In the genomic region with DNA sequence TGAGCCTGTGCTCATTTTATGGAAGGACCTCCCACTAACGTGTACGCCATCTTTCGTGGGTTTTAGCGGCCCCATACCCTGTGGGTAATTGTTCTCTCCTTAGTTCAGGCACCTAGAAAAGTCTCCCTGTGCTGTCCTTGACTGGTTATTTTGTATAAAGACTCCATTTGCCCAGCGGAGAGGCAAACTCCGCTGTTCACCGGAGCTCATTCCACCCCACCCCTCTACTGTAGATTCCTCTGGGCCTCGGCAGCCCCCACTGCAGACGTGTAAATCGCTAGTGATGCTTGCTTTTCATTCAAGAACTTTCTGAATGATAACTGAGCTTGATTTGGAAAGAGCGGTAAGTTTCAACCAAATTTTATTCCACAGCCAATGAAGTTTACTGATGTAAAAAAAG, we compare ENCODE assay signal across 18 mouse cellular contexts. TPM values are rescaled to one million over a fixed set of nuclear protein-coding genes. Genes with fewer than 3 reads are reported as not detected.
DNase-seq lines count a peak whose midpoint lies in the region; ATAC-seq and TF ChIP-seq lines count a peak whose summit lies in the region.
"Had no signal": no experiment of that assay in that cellular context is flagged by ENCODE, and none has a peak within 500 bp of the region (broad histone marks: within the 10 kb centered on the region; RNA-seq: fewer than 3 reads in every experiment).

No protein-coding gene starts in this region.

- peaks cover 39% of the 10 kb centered on the region for H3K4me1 ChIP-seq in forebrain, embryonic 10.5 days
- peaks cover 23% of the 10 kb centered on the region for H3K4me1 ChIP-seq in forebrain, embryonic 12.5 days
- peaks cover 7% of the 10 kb centered on the region; the same call in 1 of the 2 replicates for H3K4me1 ChIP-seq in midbrain, embryonic 13.5 days (replicated peaks)
- peaks cover 2% of the 10 kb centered on the region; the same call in 1 of the 2 replicates for H3K4me1 ChIP-seq in midbrain, embryonic 16.5 days (ENCODE audit: control insufficient read depth, insufficient read depth, low read length)
- peaks cover 16% of the 10 kb centered on the region for H3K4me1 ChIP-seq in forebrain, embryonic 14.5 days (ENCODE audit: control insufficient read depth, insufficient read depth, low read length)
- H3K4me1 ChIP-seq in limb, embryonic 15.5 days = peaks cover 19% of the 10 kb centered on the region
- H3K4me1 ChIP-seq: heart, embryonic 12.5 days; liver, embryonic 12.5 days had no signal

- H3K9me3 ChIP-seq in forebrain, embryonic 10.5 days = peaks cover 5% of the 10 kb centered on the region; the same call in 1 of the 2 replicates
- H3K9me3 ChIP-seq in forebrain, embryonic 12.5 days = 0 out of 2 replicates have a peak, but pooled peaks cover 3% of the 10 kb centered on the region
- no peaks in the 10 kb centered on the region for H3K9me3 ChIP-seq in midbrain, embryonic 13.5 days
- no peaks in the 10 kb centered on the region for H3K9me3 ChIP-seq in midbrain, embryonic 16.5 days (replicated peaks; ENCODE audit: control insufficient read depth, low read length, poor library complexity, severe bottlenecking)
- no peaks in the 10 kb centered on the region for H3K9me3 ChIP-seq in forebrain, embryonic 14.5 days (replicated peaks; ENCODE audit: control insufficient read depth, low read length)
- 0 out of 2 replicates have a peak, but pooled peaks cover 3% of the 10 kb centered on the region for H3K9me3 ChIP-seq in limb, embryonic 15.5 days
- H3K9me3 ChIP-seq: liver, embryonic 12.5 days; midbrain, embryonic 10.5 days had no signal

- no peak overlapping the region for H3K9ac ChIP-seq in forebrain, embryonic 12.5 days
- no peak overlapping the region for H3K9ac ChIP-seq in midbrain, embryonic 13.5 days (replicated peaks)
- no peak overlapping the region for H3K9ac ChIP-seq in midbrain, embryonic 16.5 days (ENCODE audit: low read depth, low read length)
- no peak overlapping the region for H3K9ac ChIP-seq in forebrain, embryonic 14.5 days (ENCODE audit: low read length)
- H3K9ac ChIP-seq in limb, embryonic 15.5 days = no peak overlapping the region
- H3K9ac ChIP-seq: heart, embryonic 12.5 days; liver, embryonic 12.5 days; lung, embryonic 14.5 days had no signal

- H3K27ac ChIP-seq in forebrain, embryonic 10.5 days = peak overlapping the region; percentile 4; the same call in 1 of the 2 replicates
- H3K27ac ChIP-seq in forebrain, embryonic 12.5 days = no peak overlapping the region
- no peak overlapping the region for H3K27ac ChIP-seq in midbrain, embryonic 13.5 days
- H3K27ac ChIP-seq in midbrain, embryonic 16.5 days (ENCODE audit: low read length) = no peak overlapping the region
- H3K27ac ChIP-seq in forebrain, embryonic 14.5 days (ENCODE audit: low read depth, low read length) = no peak overlapping the region
- H3K27ac ChIP-seq in limb, embryonic 15.5 days = peak overlapping the region; percentile 22; the same call in 1 of the 2 replicates
- no peak overlapping the region for H3K27ac ChIP-seq in left cerebral cortex, adult 2 months
- H3K27ac ChIP-seq: liver, embryonic 12.5 days; midbrain, embryonic 10.5 days had no signal

- intact Hi-C loops in left cerebral cortex, adult 2 months (cut with DNase I) = no loop called here

- DNase-seq in forebrain, embryonic 10.5 days (ENCODE audit: extremely low spot score, low spot score) = no peak
- DNase-seq in forebrain, embryonic 14.5 days (ENCODE audit: low spot score) = no peak
- DNase-seq in left cerebral cortex, adult 2 months (ENCODE audit: extremely low spot score in 1 of 2, low spot score in 2 of 2) = no peak
- DNase-seq in cerebellum, postnatal 25 days = no peak
- DNase-seq: adrenal gland, adult 2 months; cerebellum, postnatal 10 days; kidney, adult 8-10 months; layer of hippocampus, adult 9-11 months; lung, postnatal 4 days had no signal

- H3K36me3 ChIP-seq in forebrain, embryonic 10.5 days (replicated peaks) = peaks cover 14% of the 10 kb centered on the region
- peaks cover 12% of the 10 kb centered on the region for H3K36me3 ChIP-seq in forebrain, embryonic 12.5 days (replicated peaks)
- H3K36me3 ChIP-seq in midbrain, embryonic 13.5 days = peaks cover 8% of the 10 kb centered on the region
- no peaks in the 10 kb centered on the region; the same call in 1 of the 2 replicates for H3K36me3 ChIP-seq in midbrain, embryonic 16.5 days (ENCODE audit: control insufficient read depth, insufficient read depth, low read length)
- H3K36me3 ChIP-seq in forebrain, embryonic 14.5 days (ENCODE audit: control insufficient read depth, insufficient read depth, low read length) = no peaks in the 10 kb centered on the region
- peaks cover 7% of the 10 kb centered on the region for H3K36me3 ChIP-seq in limb, embryonic 15.5 days

- no peak for TF ChIP-seq CTCF in left cerebral cortex, adult 2 months (IDR thresholded peaks at IDR 0.05)

- no peak for ATAC-seq in forebrain, embryonic 12.5 days (ENCODE audit: low FRiP score)
- ATAC-seq in midbrain, embryonic 13.5 days = peak; percentile 11; the same call in 1 of the 2 replicates
- no peak for ATAC-seq in midbrain, embryonic 16.5 days
- ATAC-seq in forebrain, embryonic 14.5 days = peak; percentile 66
- ATAC-seq in limb, embryonic 15.5 days (ENCODE audit: insufficient number of reproducible peaks, low FRiP score, low TSS enrichment, low read depth) = no peak
- ATAC-seq: inflammation-experienced regulatory T-cells, adult 6 months; liver, embryonic 12.5 days had no signal

- H3K4me3 ChIP-seq in forebrain, embryonic 10.5 days = no peak overlapping the region
- H3K4me3 ChIP-seq in forebrain, embryonic 12.5 days (replicated peaks) = no peak overlapping the region
- H3K4me3 ChIP-seq in midbrain, embryonic 13.5 days (replicated peaks) = no peak overlapping the region
- H3K4me3 ChIP-seq in midbrain, embryonic 16.5 days (ENCODE audit: low read depth, low read length) = no peak overlapping the region
- H3K4me3 ChIP-seq in forebrain, embryonic 14.5 days (ENCODE audit: low read depth, low read length) = no peak overlapping the region
- H3K4me3 ChIP-seq in limb, embryonic 15.5 days = 0 out of 2 replicates have a peak overlapping the region, but pooled peaks have one; percentile 1
- no peak overlapping the region for H3K4me3 ChIP-seq in left cerebral cortex, adult 2 months
- H3K4me3 ChIP-seq: heart, embryonic 12.5 days; liver, embryonic 12.5 days; midbrain, embryonic 10.5 days had no signal

- 87% methylated on average over 11 of the region's 11 CpGs for WGBS in forebrain, embryonic 10.5 days
- 67% methylated on average over 11 of the region's 11 CpGs for WGBS in forebrain, embryonic 12.5 days
- 78% methylated on average over 11 of the region's 11 CpGs for WGBS in midbrain, embryonic 13.5 days
- 76% methylated on average over 11 of the region's 11 CpGs for WGBS in midbrain, embryonic 16.5 days
- WGBS in forebrain, embryonic 14.5 days = 33% methylated on average over 11 of the region's 11 CpGs
- WGBS in limb, embryonic 15.5 days = 46% methylated on average over 11 of the region's 11 CpGs

- H3K27me3 ChIP-seq in forebrain, embryonic 10.5 days (ENCODE audit: poor library complexity, severe bottlenecking) = no peaks in the 10 kb centered on the region
- no peaks in the 10 kb centered on the region for H3K27me3 ChIP-seq in forebrain, embryonic 12.5 days
- H3K27me3 ChIP-seq in midbrain, embryonic 13.5 days = no peaks in the 10 kb centered on the region
- H3K27me3 ChIP-seq in midbrain, embryonic 16.5 days (ENCODE audit: control insufficient read depth, insufficient read depth, low read depth, low read length) = no peaks in the 10 kb centered on the region
- H3K27me3 ChIP-seq in forebrain, embryonic 14.5 days (replicated peaks; ENCODE audit: control insufficient read depth, insufficient read depth, low read length) = 0 out of 2 replicates have a peak, but pooled peaks cover 3% of the 10 kb centered on the region
- H3K27me3 ChIP-seq in limb, embryonic 15.5 days = no peaks in the 10 kb centered on the region
- H3K27me3 ChIP-seq: heart, embryonic 12.5 days; liver, embryonic 12.5 days had no signal

- H3K4me2 ChIP-seq in forebrain, embryonic 12.5 days = no peak overlapping the region
- H3K4me2 ChIP-seq in midbrain, embryonic 13.5 days (replicated peaks) = no peak overlapping the region
- no peak overlapping the region for H3K4me2 ChIP-seq in midbrain, embryonic 16.5 days (ENCODE audit: low read length)
- peak overlapping the region; percentile 11 for H3K4me2 ChIP-seq in forebrain, embryonic 14.5 days (ENCODE audit: low read length)
- H3K4me2 ChIP-seq in limb, embryonic 15.5 days = peak overlapping the region; percentile 12; the same call in 1 of the 2 replicates
- H3K4me2 ChIP-seq: heart, embryonic 12.5 days; liver, embryonic 12.5 days; lung, embryonic 14.5 days had no signal

RNA-seq across cellular contexts. Expression of gene Micu1, which starts 53.4 kb away (rescaled TPM):
- polyA plus RNA-seq in forebrain, embryonic 10.5 days (2016; fragmentation: Nextera tagmentation; extraction: Ambion mirVana) = 54.1 and 58.0 TPM in 2 replicates
- polyA plus RNA-seq in forebrain, embryonic 12.5 days (2016; fragmentation: Nextera tagmentation; extraction: Ambion mirVana) = 67.8 and 72.3 TPM in 2 replicates
- polyA plus RNA-seq in midbrain, embryonic 13.5 days (2015; fragmentation: Nextera tagmentation; extraction: Ambion mirVana) = 72.2 and 73.0 TPM in 2 replicates
- 78.4 and 79.3 TPM in 2 replicates for polyA plus RNA-seq in midbrain, embryonic 16.5 days (2015; fragmentation: Nextera tagmentation; extraction: Ambion mirVana)
- 69.1 and 72.0 TPM in 2 replicates for polyA plus RNA-seq in forebrain, embryonic 14.5 days (2014; fragmentation: Nextera tagmentation; extraction: Ambion mirVana)
- 84.2 and 96.4 TPM in 2 replicates for polyA plus RNA-seq in limb, embryonic 15.5 days (2015; fragmentation: Nextera tagmentation; extraction: Ambion mirVana)
- 10 to 100 TPM; 85.2 to 89.9 TPM for total RNA-seq in left cerebral cortex, adult 2 months (2021)

Comparison
In these comparisons a context has a peak if more than half of its experiments do, and no peak if none do; other contexts are left out.
1. H3K27ac ChIP-seq: peak in forebrain, embryonic 10.5 days (single experiment) and limb, embryonic 15.5 days (single experiment); none in forebrain, embryonic 12.5 days (single experiment), midbrain, embryonic 13.5 days (single experiment), midbrain, embryonic 16.5 days (single experiment), forebrain, embryonic 14.5 days (single experiment) and left cerebral cortex, adult 2 months (single experiment).
2. ATAC-seq: peak in midbrain, embryonic 13.5 days (single experiment) and forebrain, embryonic 14.5 days (single experiment); none in forebrain, embryonic 12.5 days (single experiment), midbrain, embryonic 16.5 days (single experiment) and limb, embryonic 15.5 days (single experiment).
3. H3K4me2 ChIP-seq: peak in forebrain, embryonic 14.5 days (single experiment) and limb, embryonic 15.5 days (single experiment); none in forebrain, embryonic 12.5 days (single experiment), midbrain, embryonic 13.5 days (single experiment) and midbrain, embryonic 16.5 days (single experiment).